8 mouse cellular contexts compared by ENCODE assay signal in genomic region chr15:82145851-82146769, GRCm38 (mm10). TPM values are rescaled to one million over a fixed set of nuclear protein-coding genes. Genes with fewer than 3 reads are reported as not detected.
DNase-seq lines count a peak whose midpoint lies in the region; ATAC-seq and TF ChIP-seq lines count a peak whose summit lies in the region.

No protein-coding gene starts in this region.

- TF ChIP-seq POLR2A in testis, adult 2 months (IDR thresholded peaks at IDR 0.05; ENCODE audit: control insufficient read depth, low read depth, low read length) = no peak

- H3K4me3 ChIP-seq in testis, adult 2 months (ENCODE audit: control insufficient read depth, low read depth, low read length) = peak overlapping the region; percentile 99
- peak overlapping the region; percentile 89 for H3K4me3 ChIP-seq in embryonic facial prominence, embryonic 10.5 days
- peak overlapping the region; percentile 92 for H3K4me3 ChIP-seq in intestine, embryonic 16.5 days (ENCODE audit: low read length)
- peak overlapping the region; percentile 77 for H3K4me3 ChIP-seq in neural tube, embryonic 14.5 days (ENCODE audit: low read depth, low read length)

- 23% methylated on average over 11 of the region's 11 CpGs for WGBS in embryonic facial prominence, embryonic 10.5 days
- WGBS in intestine, embryonic 16.5 days = 10% methylated on average over 11 of the region's 11 CpGs
- 11% methylated on average over 11 of the region's 11 CpGs for WGBS in neural tube, embryonic 14.5 days

- no peaks in the 10 kb centered on the region for H3K27me3 ChIP-seq in testis, adult 2 months (ENCODE audit: control insufficient read depth, insufficient read depth, low read length)
- no peaks in the 10 kb centered on the region for H3K27me3 ChIP-seq in embryonic facial prominence, embryonic 10.5 days (replicated peaks; ENCODE audit: low read depth, poor library complexity, severe bottlenecking)
- H3K27me3 ChIP-seq in intestine, embryonic 16.5 days (replicated peaks; ENCODE audit: control insufficient read depth, insufficient read depth, low read length) = no peaks in the 10 kb centered on the region
- H3K27me3 ChIP-seq in neural tube, embryonic 14.5 days (ENCODE audit: control insufficient read depth, insufficient read depth, low read length) = no peaks in the 10 kb centered on the region

- no peaks in the 10 kb centered on the region for H3K36me3 ChIP-seq in testis, adult 2 months (ENCODE audit: control insufficient read depth, insufficient read depth, low read length)
- H3K36me3 ChIP-seq in embryonic facial prominence, embryonic 10.5 days (replicated peaks) = peaks cover 23% of the 10 kb centered on the region
- H3K36me3 ChIP-seq in intestine, embryonic 16.5 days (ENCODE audit: control insufficient read depth, insufficient read depth, low read length) = no peaks in the 10 kb centered on the region
- no peaks in the 10 kb centered on the region for H3K36me3 ChIP-seq in neural tube, embryonic 14.5 days (ENCODE audit: control insufficient read depth, insufficient read depth, low read length)

- H3K4me1 ChIP-seq in testis, adult 2 months (ENCODE audit: control insufficient read depth, insufficient read depth, low read length) = peaks cover 14% of the 10 kb centered on the region
- peaks cover 41% of the 10 kb centered on the region for H3K4me1 ChIP-seq in embryonic facial prominence, embryonic 10.5 days
- H3K4me1 ChIP-seq in intestine, embryonic 16.5 days (ENCODE audit: control insufficient read depth, insufficient read depth, low read length) = peaks cover 39% of the 10 kb centered on the region
- H3K4me1 ChIP-seq in neural tube, embryonic 14.5 days (ENCODE audit: control insufficient read depth, insufficient read depth, low read length) = peaks cover 19% of the 10 kb centered on the region

- peak overlapping the region; percentile 47 for H3K4me2 ChIP-seq in intestine, embryonic 16.5 days (ENCODE audit: low read depth, low read length)
- H3K4me2 ChIP-seq in neural tube, embryonic 14.5 days (ENCODE audit: low read depth, low read length) = peak overlapping the region; percentile 78

- no peaks in the 10 kb centered on the region for H3K9me3 ChIP-seq in embryonic facial prominence, embryonic 10.5 days
- no peaks in the 10 kb centered on the region for H3K9me3 ChIP-seq in intestine, embryonic 16.5 days (ENCODE audit: control insufficient read depth, low read length)
- no peaks in the 10 kb centered on the region for H3K9me3 ChIP-seq in neural tube, embryonic 14.5 days (ENCODE audit: control insufficient read depth, low read length)

- peak; percentile 34 for ATAC-seq in intestine, embryonic 16.5 days
- ATAC-seq in neural tube, embryonic 14.5 days (ENCODE audit: low read depth) = peak; percentile 9
- no peak for ATAC-seq in megakaryocyte-erythroid progenitor cell, adult 5-6 weeks (replicated peaks; ENCODE audit: low FRiP score, low TSS enrichment, poor library complexity, severe bottlenecking)

- DNase-seq in testis, postnatal 10 days (ENCODE audit: low spot score) = no peak
- DNase-seq in embryonic facial prominence, embryonic 10.5 days (ENCODE audit: low spot score) = no peak
- DNase-seq in layer of hippocampus, adult 11-12 months (ENCODE audit: low spot score) = no peak
- no peak for DNase-seq in thymus, postnatal 14 days

- H3K9ac ChIP-seq in intestine, embryonic 16.5 days (ENCODE audit: low read depth, low read length) = peak overlapping the region; percentile 56
- H3K9ac ChIP-seq in neural tube, embryonic 14.5 days (replicated peaks; ENCODE audit: low read depth, low read length) = no peak overlapping the region

- no peak for TF ChIP-seq CTCF in testis, adult 2 months (IDR thresholded peaks at IDR 0.05; ENCODE audit: control insufficient read depth, insufficient read depth, insufficient replicate concordance, low read depth, low read length)

- peak overlapping the region; percentile 62 for H3K27ac ChIP-seq in testis, adult 2 months (ENCODE audit: control insufficient read depth, insufficient read depth, low read depth, low read length)
- peak overlapping the region; percentile 97 for H3K27ac ChIP-seq in embryonic facial prominence, embryonic 10.5 days (replicated peaks)
- peak overlapping the region; percentile 93 for H3K27ac ChIP-seq in intestine, embryonic 16.5 days (ENCODE audit: low read length)
- peak overlapping the region; percentile 98 for H3K27ac ChIP-seq in neural tube, embryonic 14.5 days (ENCODE audit: low read depth, low read length)

RNA-seq across cellular contexts. Expression of gene Srebf2, which starts 0.9 kb away (rescaled TPM):
- 36.2 and 40.1 TPM in 2 replicates for polyA plus RNA-seq in testis, adult 2 months (2012; rRNA removed)
- polyA plus RNA-seq in embryonic facial prominence, embryonic 10.5 days (2016; fragmentation: Nextera tagmentation; extraction: Ambion mirVana) = 172 and 192 TPM in 2 replicates
- 138 and 141 TPM in 2 replicates for polyA plus RNA-seq in intestine, embryonic 16.5 days (2015; fragmentation: Nextera tagmentation; extraction: Ambion mirVana)
- 141 and 164 TPM in 2 replicates for polyA plus RNA-seq in neural tube, embryonic 14.5 days (2014; fragmentation: Nextera tagmentation; extraction: Ambion mirVana)
- total RNA-seq in megakaryocyte-erythroid progenitor cell, adult 5-6 weeks (2014; fragmentation: Nextera tagmentation) = 41.0 and 43.3 TPM in 2 replicates
- total RNA-seq in megakaryocyte-erythroid progenitor cell, adult 5-6 weeks (2017) = 24.7 and 26.0 TPM in 2 replicates

RNA-seq across cellular contexts. Expression of gene Ccdc134, which starts 18.4 kb away (rescaled TPM):
- polyA plus RNA-seq in testis, adult 2 months (2012; rRNA removed) = 18.1 and 19.9 TPM in 2 replicates
- 23.4 and 24.2 TPM in 2 replicates for polyA plus RNA-seq in embryonic facial prominence, embryonic 10.5 days (2016; fragmentation: Nextera tagmentation; extraction: Ambion mirVana)
- 9.8 and 11.6 TPM in 2 replicates for polyA plus RNA-seq in intestine, embryonic 16.5 days (2015; fragmentation: Nextera tagmentation; extraction: Ambion mirVana)
- 12.7 and 12.8 TPM in 2 replicates for polyA plus RNA-seq in neural tube, embryonic 14.5 days (2014; fragmentation: Nextera tagmentation; extraction: Ambion mirVana)
- 14.3 and 17.4 TPM in 2 replicates for total RNA-seq in megakaryocyte-erythroid progenitor cell, adult 5-6 weeks (2014; fragmentation: Nextera tagmentation)
- 11.8 and 17.4 TPM in 2 replicates for total RNA-seq in megakaryocyte-erythroid progenitor cell, adult 5-6 weeks (2017)
